Mouse (Mus musculus) lung, embryonic 15.5 days (tissue): Measurements from ENCODE around the gene Pax3. TPM values are rescaled to one million over a fixed set of nuclear protein-coding genes. Genes with fewer than 3 reads are reported as not detected.
A peak's percentile ranks its signal among the peaks of the same experiment; 100 is the strongest.

ENCODE experiments used
- ATAC-seq: fragments of 200-750 bp; cut with Nextera tagmentation; 2 replicates; pipeline ENCODE4 v1.8.0; 2017; ENCODE audit warnings: moderate number of reproducible peaks, borderline replicate concordance; ENCODE audit not compliant: low FRiP score, low TSS enrichment; ENCODE audit errors: extremely low read depth
- H3K27ac ChIP-seq: fragments of 300-500 bp; sonication (generic); 2 replicates; pipeline ENCODE4 v1.5.1; 2015; ENCODE audit warnings: moderate library complexity, mild to moderate bottlenecking, inconsistent platforms
- H3K27me3 ChIP-seq: fragments of 300-500 bp; sonication (generic); 2 replicates; pipeline ENCODE4 v1.6.1; 2015; ENCODE audit warnings: inconsistent platforms
- H3K36me3 ChIP-seq: fragments of 300-500 bp; sonication (generic); 2 replicates; pipeline ENCODE4 v1.6.1; 2015; ENCODE audit warnings: inconsistent platforms
- H3K4me1 ChIP-seq: fragments of 300-500 bp; sonication (generic); 2 replicates; pipeline ENCODE4 v1.6.1; 2015; ENCODE audit warnings: inconsistent platforms
- H3K4me2 ChIP-seq: fragments of 300-500 bp; sonication (generic); 2 replicates; pipeline ENCODE4 v1.6.1; 2015; ENCODE audit warnings: inconsistent platforms, mild to moderate bottlenecking, moderate library complexity
- H3K4me3 ChIP-seq: fragments of 300-500 bp; sonication (generic); 2 replicates; pipeline ENCODE4 v1.5.1; 2015; ENCODE audit warnings: mild to moderate bottlenecking, inconsistent platforms
- H3K9ac ChIP-seq: fragments of 300-500 bp; sonication (generic); 2 replicates; pipeline ENCODE4 v1.6.1; 2015; ENCODE audit warnings: inconsistent platforms
- H3K9me3 ChIP-seq: fragments of 300-500 bp; sonication (generic); 2 replicates; pipeline ENCODE4 v1.6.1; 2016; ENCODE audit warnings: inconsistent platforms
- WGBS: fragments of 180-500 bp; shearing (Covaris S2); methylation state at CpG from one replicate; pipeline ENCODE4 v1.1.7; 2015; 5-methylcytosine and 5-hydroxymethylcytosine counted together
- polyA plus RNA-seq: library from polyadenylated mRNA; unstranded; fragments of >200 nt; fragmentation: Nextera tagmentation; extraction: Ambion mirVana; gene quantifications from 2 replicates; pipeline ENCODE4 v1.2.1, GENCODE M21; 2015

Gene Pax3
- polyA plus RNA-seq, 1 experiment from 2014 or later: 0.06 TPM

DNA sequence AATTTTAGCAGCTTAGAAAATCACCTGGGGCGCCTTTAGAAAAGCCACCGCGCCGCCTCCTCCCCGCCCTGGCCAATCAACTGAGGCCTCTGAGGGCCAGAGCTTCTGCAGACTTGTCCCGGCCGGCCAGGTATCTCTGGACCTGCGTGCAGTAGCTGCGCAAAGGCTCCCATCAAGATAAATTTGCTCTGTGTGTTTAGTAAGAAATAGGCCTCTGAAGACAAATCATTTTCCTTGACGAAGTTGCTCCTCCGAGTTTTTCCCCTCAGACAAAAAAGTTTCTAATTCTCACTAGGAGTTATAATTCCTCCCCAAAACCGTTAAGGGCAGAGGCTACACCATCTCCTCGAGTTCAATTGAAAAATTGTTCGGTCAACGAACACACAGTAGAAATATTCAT lies 13.6 kb upstream of the Pax3 start:
- 2% methylated on average over 15 of the region's 15 CpGs for WGBS
- Histone ChIP-seq H3K27me3 (peaks cover 100% of the 10 kb centered on the region), H3K4me3 (no peak overlapping the region), H3K36me3 (no peaks in the 10 kb centered on the region), H3K4me2 (no peak overlapping the region), H3K27ac (no peak overlapping the region), H3K4me1 (peaks cover under 1% of the 10 kb centered on the region; the same call in 1 of the 2 replicates), H3K9me3 (no peaks in the 10 kb centered on the region), H3K9ac (no peak overlapping the region)
- ATAC-seq: no peak

- 3% methylated on average over 9 of the region's 9 CpGs for WGBS
- no peak for ATAC-seq
Observed at GRCm38 (mm10) chr1:78208281-78208814, 11.4 kb upstream of the Pax3 start.

GRCm38 (mm10) chr1:78204341-78204740 lies 7.4 kb upstream of the Pax3 start:
- no peak for ATAC-seq
- Histone ChIP-seq H3K4me1 (peaks cover 11% of the 10 kb centered on the region), H3K4me3 (peak overlapping the region; percentile 44; the same call in 1 of the 2 replicates)

More at GRCm38 (mm10) chr1:78208281-78208814, 11.4 kb upstream of the Pax3 start:
- no peak overlapping the region for H3K27ac ChIP-seq
- no peak overlapping the region for H3K4me3 ChIP-seq
- H3K9me3 ChIP-seq: no peaks in the 10 kb centered on the region
- H3K9ac ChIP-seq: no peak overlapping the region
- peaks cover 8% of the 10 kb centered on the region for H3K4me1 ChIP-seq
- no peak overlapping the region for H3K4me2 ChIP-seq
- peaks cover 100% of the 10 kb centered on the region for H3K27me3 ChIP-seq
- H3K36me3 ChIP-seq: no peaks in the 10 kb centered on the region

GRCm38 (mm10) chr1:78203622-78204211 lies 6.8 kb upstream of the Pax3 start:
- Histone ChIP-seq H3K27me3 (peaks cover 98% of the 10 kb centered on the region), H3K4me3 (peak overlapping the region; percentile 44), H3K9ac (no peak overlapping the region), H3K27ac (no peak overlapping the region), H3K4me2 (peak overlapping the region; percentile 68), H3K9me3 (no peaks in the 10 kb centered on the region), H3K4me1 (peaks cover 11% of the 10 kb centered on the region), H3K36me3 (no peaks in the 10 kb centered on the region)
- under 1% methylated on average over 33 of the region's 33 CpGs for WGBS
- ATAC-seq: no peak; the same call in 1 of the 2 replicates

More at GRCm38 (mm10) chr1:78204341-78204740, 7.4 kb upstream of the Pax3 start:
- peaks cover 98% of the 10 kb centered on the region for H3K27me3 ChIP-seq
- H3K27ac ChIP-seq: no peak overlapping the region
- no peaks in the 10 kb centered on the region for H3K9me3 ChIP-seq
- 16% methylated on average over 4 of the region's 4 CpGs for WGBS
- H3K4me2 ChIP-seq: peak overlapping the region; percentile 68
- H3K9ac ChIP-seq: no peak overlapping the region
- H3K36me3 ChIP-seq: no peaks in the 10 kb centered on the region

DNA sequence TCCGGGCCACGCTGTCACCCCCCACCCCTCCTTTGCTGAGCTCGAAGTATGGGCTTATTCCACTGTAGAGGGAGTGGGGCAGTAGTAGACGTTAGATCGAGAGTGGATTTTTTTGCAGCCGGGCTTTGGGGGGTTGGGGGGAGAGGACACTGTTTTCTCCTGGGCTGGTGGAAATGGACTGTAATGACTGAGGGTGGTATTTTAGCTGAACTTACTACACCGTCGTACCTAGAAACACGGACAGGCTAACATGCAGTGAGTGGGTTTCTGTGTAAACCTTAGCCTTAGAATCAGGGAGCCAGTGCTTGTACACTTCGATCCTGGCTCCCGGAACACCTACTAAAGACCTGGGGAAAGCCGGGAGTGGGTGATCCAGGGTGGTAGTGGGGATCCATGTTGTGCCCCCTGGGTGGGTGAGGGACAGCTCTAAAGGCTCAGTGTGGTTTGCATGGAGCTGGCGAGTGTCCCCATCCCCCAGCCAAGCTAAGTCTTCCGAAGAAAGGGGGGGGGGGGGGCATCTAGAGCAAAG lies 6.2 kb upstream of the Pax3 start:
- under 1% methylated on average over 14 of the region's 14 CpGs for WGBS
- Histone ChIP-seq H3K36me3 (no peaks in the 10 kb centered on the region), H3K4me1 (peaks cover 11% of the 10 kb centered on the region), H3K9me3 (no peaks in the 10 kb centered on the region), H3K4me2 (peak overlapping the region; percentile 68), H3K9ac (no peak overlapping the region), H3K27ac (no peak overlapping the region), H3K27me3 (peaks cover 98% of the 10 kb centered on the region), H3K4me3 (peak overlapping the region; percentile 44)
- ATAC-seq: no peak

GRCm38 (mm10) chr1:78202466-78203085 lies 5.6 kb upstream of the Pax3 start:
- Histone ChIP-seq H3K27me3 (peaks cover 98% of the 10 kb centered on the region), H3K9ac (no peak overlapping the region), H3K36me3 (no peaks in the 10 kb centered on the region), H3K4me1 (peaks cover 11% of the 10 kb centered on the region), H3K9me3 (no peaks in the 10 kb centered on the region), H3K4me2 (no peak overlapping the region), H3K27ac (no peak overlapping the region), H3K4me3 (no peak overlapping the region)
- 4% methylated on average over 23 of the region's 23 CpGs for WGBS
- no peak for ATAC-seq

DNA sequence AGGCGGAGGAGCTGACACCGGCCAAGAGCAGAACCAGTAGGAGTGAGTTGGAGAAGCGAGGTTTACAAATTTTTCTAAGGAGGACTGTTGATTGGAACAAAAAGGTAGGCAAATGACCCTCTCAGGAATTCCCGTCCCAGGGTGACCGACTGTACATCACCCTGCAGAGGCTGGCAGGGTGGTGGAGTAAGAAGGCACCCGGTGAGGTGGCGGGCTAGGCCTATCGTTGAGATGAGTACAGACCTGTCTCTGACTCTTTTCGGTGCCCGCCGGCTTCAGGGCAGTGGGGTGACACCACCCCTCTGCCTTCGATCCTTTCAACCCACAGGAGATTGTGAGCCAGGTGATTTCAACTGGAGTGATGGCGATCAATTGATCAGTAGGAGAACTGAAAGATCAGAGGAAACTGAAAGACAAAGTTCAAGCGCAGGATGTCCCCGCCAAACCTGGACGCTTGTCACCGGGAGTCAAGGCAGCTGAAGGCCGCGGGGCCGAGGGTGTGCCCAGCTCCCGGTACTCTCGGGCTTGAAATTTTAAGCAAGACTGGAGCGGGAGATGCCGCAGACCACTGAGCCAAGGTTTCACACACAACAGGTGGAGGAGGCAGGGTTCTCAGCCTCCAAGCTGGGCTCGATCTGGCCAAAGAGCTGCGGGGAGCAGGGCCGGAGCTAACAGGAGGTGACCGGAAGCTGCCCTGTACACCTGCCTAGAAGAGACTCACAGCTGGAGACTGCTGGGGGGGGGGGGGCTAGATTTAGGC lies 4.5 kb upstream of the Pax3 start:
- H3K36me3 ChIP-seq: no peaks in the 10 kb centered on the region
- H3K27me3 ChIP-seq: peaks cover 98% of the 10 kb centered on the region
- no peak overlapping the region for H3K4me2 ChIP-seq
- no peak overlapping the region for H3K27ac ChIP-seq
- H3K4me1 ChIP-seq: peaks cover 21% of the 10 kb centered on the region
- WGBS: 2% methylated on average over 28 of the region's 28 CpGs
- no peak overlapping the region for H3K9ac ChIP-seq
- H3K9me3 ChIP-seq: no peaks in the 10 kb centered on the region
- no peak for ATAC-seq
- H3K4me3 ChIP-seq: no peak overlapping the region

DNA sequence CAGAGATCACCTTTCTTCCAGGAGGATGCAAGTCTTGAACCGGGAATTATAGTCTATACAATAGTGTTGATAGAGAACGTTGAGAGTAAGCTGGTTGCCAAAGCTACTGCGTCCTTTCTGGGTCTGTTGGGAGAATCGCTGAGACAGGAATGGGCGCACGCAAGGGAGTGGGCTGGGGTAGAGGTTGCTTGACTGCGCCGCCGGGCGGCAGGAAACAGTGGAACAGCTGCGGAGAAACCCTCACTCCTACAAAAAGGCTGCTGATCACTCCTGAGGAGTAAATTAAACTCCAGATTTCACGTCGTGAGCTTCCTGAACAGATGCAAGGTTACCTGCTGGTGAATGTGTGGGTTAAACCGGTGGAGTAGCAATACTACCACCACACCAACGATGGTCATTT lies 3.3 kb upstream of the Pax3 start:
- ATAC-seq: no peak
- no peak overlapping the region for H3K27ac ChIP-seq
- 1% methylated on average over 15 of the region's 15 CpGs for WGBS
- H3K9me3 ChIP-seq: no peaks in the 10 kb centered on the region
- H3K27me3 ChIP-seq: peaks cover 98% of the 10 kb centered on the region
- H3K4me3 ChIP-seq: no peak overlapping the region
- no peaks in the 10 kb centered on the region for H3K36me3 ChIP-seq
- no peak overlapping the region for H3K4me2 ChIP-seq
- no peak overlapping the region for H3K9ac ChIP-seq
- peaks cover 24% of the 10 kb centered on the region for H3K4me1 ChIP-seq

DNA sequence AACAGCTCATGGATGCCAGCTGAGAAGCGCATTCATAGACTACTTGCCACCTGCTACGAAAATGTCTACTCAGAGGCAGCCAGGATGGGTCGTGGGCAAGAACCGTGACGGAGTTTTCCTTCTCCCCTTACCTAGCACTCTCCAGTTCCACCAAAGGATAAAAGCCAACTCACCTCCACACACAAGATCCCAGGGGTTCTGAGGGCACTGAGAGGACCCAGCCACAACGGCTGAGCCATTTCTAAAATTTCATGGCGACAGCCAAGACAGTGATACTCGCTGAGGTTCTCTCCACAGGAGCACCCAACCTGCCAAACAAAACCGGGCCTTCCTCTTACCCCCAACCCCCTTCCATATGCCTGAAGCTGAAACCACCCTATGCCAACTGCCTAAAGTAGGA lies 2.3 kb upstream of the Pax3 start:
- WGBS: 4% methylated on average over 9 of the region's 9 CpGs
- H3K4me2 ChIP-seq: no peak overlapping the region
- H3K27ac ChIP-seq: no peak overlapping the region
- no peak for ATAC-seq
- no peaks in the 10 kb centered on the region for H3K9me3 ChIP-seq
- peaks cover 24% of the 10 kb centered on the region for H3K4me1 ChIP-seq
- H3K9ac ChIP-seq: no peak overlapping the region
- H3K27me3 ChIP-seq: peaks cover 98% of the 10 kb centered on the region
- no peaks in the 10 kb centered on the region for H3K36me3 ChIP-seq
- no peak overlapping the region for H3K4me3 ChIP-seq

- Histone ChIP-seq H3K27ac (no peak overlapping the region), H3K4me3 (no peak overlapping the region), H3K4me1 (peaks cover 17% of the 10 kb centered on the region), H3K27me3 (peaks cover 98% of the 10 kb centered on the region), H3K4me2 (no peak overlapping the region), H3K36me3 (no peaks in the 10 kb centered on the region), H3K9ac (no peak overlapping the region), H3K9me3 (no peaks in the 10 kb centered on the region)
- ATAC-seq: no peak
- WGBS: under 1% methylated on average over 9 of the region's 9 CpGs
Observed at GRCm38 (mm10) chr1:78198319-78198940, 1.5 kb upstream of the Pax3 start.

DNA sequence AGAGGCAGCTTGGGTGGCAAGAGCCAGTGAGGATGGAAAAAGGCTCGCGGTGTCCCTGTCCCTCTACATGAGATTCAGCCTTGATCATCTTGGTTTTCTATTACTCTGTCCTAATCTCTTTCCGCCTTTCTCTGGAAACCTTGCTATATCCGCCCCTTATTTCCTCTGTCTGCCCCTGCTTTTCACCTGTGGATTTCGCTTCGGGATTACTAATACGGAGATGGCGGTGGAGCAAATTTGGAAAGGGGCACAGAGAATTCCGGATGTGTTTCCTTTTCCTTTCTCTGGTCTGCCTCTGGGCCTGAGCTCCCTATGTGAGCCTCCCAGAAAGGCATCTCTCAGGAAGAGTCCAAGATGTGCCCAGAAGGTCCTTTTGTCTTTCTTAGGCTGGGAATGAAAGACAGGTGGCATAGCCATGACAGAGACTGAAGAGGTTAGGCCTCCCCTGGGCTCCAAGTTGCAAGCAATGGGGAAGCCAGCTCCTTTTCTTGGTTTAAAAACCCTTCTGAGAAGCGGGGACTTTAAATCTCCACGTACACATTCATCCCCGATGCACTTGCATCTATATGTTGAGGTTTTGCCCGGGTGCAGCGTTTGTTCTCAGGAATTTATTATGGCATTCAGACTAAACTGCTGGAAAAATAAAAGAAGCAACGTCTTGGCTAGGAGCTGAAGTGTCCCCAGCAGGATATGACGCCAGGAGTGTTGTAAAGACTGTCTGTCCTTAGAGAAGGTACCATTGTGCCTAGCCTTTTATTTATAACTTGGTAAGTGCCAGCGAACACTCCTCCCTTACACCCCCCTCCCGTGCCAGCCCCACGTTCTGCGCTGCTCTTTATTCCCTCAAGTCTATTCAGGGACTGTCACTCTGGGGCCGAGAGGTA lies 659 bp upstream of the Pax3 start:
- H3K4me1 ChIP-seq: peaks cover 13% of the 10 kb centered on the region
- H3K27me3 ChIP-seq: peaks cover 98% of the 10 kb centered on the region
- H3K9ac ChIP-seq: no peak overlapping the region
- no peak for ATAC-seq
- 1% methylated on average over 21 of the region's 21 CpGs for WGBS
- no peaks in the 10 kb centered on the region for H3K36me3 ChIP-seq
- peak overlapping the region; percentile 51 for H3K4me2 ChIP-seq
- H3K27ac ChIP-seq: no peak overlapping the region
- H3K9me3 ChIP-seq: no peaks in the 10 kb centered on the region
- H3K4me3 ChIP-seq: peak overlapping the region; percentile 25
